Mouse (Mus musculus) heart, embryonic 16.5 days (tissue): ENCODE measurements at regions not wholly inside any gene's neighbourhood (a gene's known extent, or its start where the extent isn't known, plus 50 kb on each side); places are given as distances from the start of the nearest gene placed in this dataset.
A peak's percentile ranks its signal among the peaks of the same experiment; 100 is the strongest.

Experiments used
- ATAC-seq: fragments of 200-750 bp; cut with Nextera tagmentation; replicated peaks from 2 replicates; pipeline ENCODE4 v1.8.0; 2017; ENCODE audit warnings: moderate number of reproducible peaks; ENCODE audit not compliant: insufficient read depth, low FRiP score; ENCODE audit errors: extremely low read depth
- H3K27ac ChIP-seq: fragments of 300-500 bp; sonication (generic); 2 replicates; pipeline ENCODE4 v1.5.1; 2014; ENCODE audit warnings: mild to moderate bottlenecking, low read length, control low read depth, moderate library complexity
- H3K27me3 ChIP-seq: fragments of 300-500 bp; sonication (generic); 2 replicates; pipeline ENCODE4 v1.6.1; 2014; ENCODE audit warnings: low read length, mixed read lengths; ENCODE audit not compliant: control insufficient read depth, insufficient read depth
- H3K36me3 ChIP-seq: fragments of 300-500 bp; sonication (generic); 2 replicates; pipeline ENCODE4 v1.6.1; 2014; ENCODE audit not compliant: control insufficient read depth, insufficient read depth
- H3K4me1 ChIP-seq: fragments of 300-500 bp; sonication (generic); 2 replicates; pipeline ENCODE4 v1.6.1; 2014; ENCODE audit warnings: low read length, mixed read lengths; ENCODE audit not compliant: control insufficient read depth, insufficient read depth
- H3K4me2 ChIP-seq: fragments of 300-500 bp; sonication (generic); 2 replicates; pipeline ENCODE4 v1.6.1; 2014; ENCODE audit warnings: low read depth, mild to moderate bottlenecking, control low read depth, low read length
- H3K4me3 ChIP-seq: fragments of 300-500 bp; sonication (generic); 2 replicates; pipeline ENCODE4 v1.5.1; 2014; ENCODE audit warnings: mild to moderate bottlenecking, control low read depth, low read length
- H3K9ac ChIP-seq: fragments of 300-500 bp; sonication (generic); 2 replicates; pipeline ENCODE4 v1.6.1; 2014; ENCODE audit warnings: low read length, control low read depth
- H3K9me3 ChIP-seq: fragments of 300-500 bp; sonication (generic); replicated peaks from 2 replicates; pipeline ENCODE4 v1.6.1; 2016; ENCODE audit warnings: low read length; ENCODE audit not compliant: control insufficient read depth
- WGBS: fragments of 180-500 bp; shearing (Covaris S2); extraction: QIAGEN DNeasy Blood & Tissue Kit; methylation state at CpG from one replicate; pipeline ENCODE4 v1.1.7; 2014; 5-methylcytosine and 5-hydroxymethylcytosine counted together

- Histone ChIP-seq H3K27me3 (no peaks in the 10 kb centered on the region), H3K4me3 (no peak overlapping the region), H3K36me3 (no peaks in the 10 kb centered on the region), H3K27ac (no peak overlapping the region), H3K4me2 (no peak overlapping the region), H3K9ac (no peak overlapping the region), H3K9me3 (no peaks in the 10 kb centered on the region), H3K4me1 (peaks cover 6% of the 10 kb centered on the region)
- no peak for ATAC-seq
- 47% methylated on average over 3 of the region's 3 CpGs for WGBS
These were observed 491.9 kb downstream of the Cetn3 start for GRCm38 (mm10) chr13:82274733-82275132.

- ATAC-seq, result peak; percentile 45; the same call in 1 of the 2 replicates
- 64% methylated on average over 3 of the region's 3 CpGs for WGBS
These were observed 493.1 kb downstream of the Cetn3 start for GRCm38 (mm10) chr13:82276001-82276400.

GRCm38 (mm10) chr13:82280744-82281143 is 497.9 kb downstream of the Cetn3 start:
- ATAC-seq, result no peak
- no peaks in the 10 kb centered on the region for H3K9me3 ChIP-seq
- WGBS, result 75% methylated on average over 4 of the region's 4 CpGs
- H3K27ac ChIP-seq, result no peak overlapping the region
- H3K4me2 ChIP-seq, result no peak overlapping the region
- H3K9ac ChIP-seq, result no peak overlapping the region
- no peaks in the 10 kb centered on the region for H3K27me3 ChIP-seq
- H3K4me1 ChIP-seq, result peaks cover 6% of the 10 kb centered on the region
- no peak overlapping the region for H3K4me3 ChIP-seq
- H3K36me3 ChIP-seq, result no peaks in the 10 kb centered on the region

More at GRCm38 (mm10) chr13:82276001-82276400, 493.1 kb downstream of the Cetn3 start:
- no peaks in the 10 kb centered on the region for H3K9me3 ChIP-seq
- H3K9ac ChIP-seq, result no peak overlapping the region
- no peak overlapping the region for H3K27ac ChIP-seq
- no peaks in the 10 kb centered on the region for H3K27me3 ChIP-seq
- H3K4me1 ChIP-seq, result peaks cover 6% of the 10 kb centered on the region
- no peaks in the 10 kb centered on the region for H3K36me3 ChIP-seq
- no peak overlapping the region for H3K4me2 ChIP-seq
- H3K4me3 ChIP-seq, result no peak overlapping the region

- no peak for ATAC-seq
- Histone ChIP-seq H3K4me1 (no peaks in the 10 kb centered on the region), H3K9ac (no peak overlapping the region), H3K27ac (no peak overlapping the region), H3K9me3 (no peaks in the 10 kb centered on the region), H3K4me2 (no peak overlapping the region), H3K27me3 (no peaks in the 10 kb centered on the region), H3K36me3 (no peaks in the 10 kb centered on the region), H3K4me3 (no peak overlapping the region)
- WGBS, result 28% methylated on average over 3 of the region's 3 CpGs
These were observed 513.0 kb downstream of the Cetn3 start for GRCm38 (mm10) chr13:82295834-82296233.

- H3K9me3 ChIP-seq, result no peaks in the 10 kb centered on the region
- no peak overlapping the region for H3K4me3 ChIP-seq
- no peak overlapping the region for H3K9ac ChIP-seq
- H3K36me3 ChIP-seq, result no peaks in the 10 kb centered on the region
- no peak overlapping the region for H3K27ac ChIP-seq
- ATAC-seq, result no peak
- 53% methylated on average over 2 of the region's 2 CpGs for WGBS
- H3K4me2 ChIP-seq, result no peak overlapping the region
- H3K27me3 ChIP-seq, result no peaks in the 10 kb centered on the region
- peaks cover 5% of the 10 kb centered on the region for H3K4me1 ChIP-seq
These were observed 521.4 kb downstream of the Cetn3 start for GRCm38 (mm10) chr13:82304227-82304626.

GRCm38 (mm10) chr13:82305076-82305475 is 522.2 kb downstream of the Cetn3 start:
- no peak overlapping the region for H3K9ac ChIP-seq
- H3K27me3 ChIP-seq, result no peaks in the 10 kb centered on the region
- ATAC-seq, result no peak
- no peaks in the 10 kb centered on the region for H3K36me3 ChIP-seq
- no peak overlapping the region for H3K4me3 ChIP-seq
- no peak overlapping the region for H3K4me2 ChIP-seq
- H3K4me1 ChIP-seq, result peaks cover 5% of the 10 kb centered on the region
- no peaks in the 10 kb centered on the region for H3K9me3 ChIP-seq
- 34% methylated on average over 6 of the region's 6 CpGs for WGBS
- H3K27ac ChIP-seq, result no peak overlapping the region

GRCm38 (mm10) chr13:82308336-82308735 is 525.5 kb downstream of the Cetn3 start:
- Histone ChIP-seq H3K27me3 (no peaks in the 10 kb centered on the region), H3K9ac (no peak overlapping the region), H3K27ac (no peak overlapping the region), H3K4me1 (peaks cover 5% of the 10 kb centered on the region), H3K4me2 (no peak overlapping the region), H3K36me3 (no peaks in the 10 kb centered on the region), H3K4me3 (no peak overlapping the region), H3K9me3 (no peaks in the 10 kb centered on the region; the same call in 1 of the 2 replicates)
- ATAC-seq, result no peak
- 79% methylated on average over 8 of the region's 8 CpGs for WGBS

- Histone ChIP-seq H3K27ac (peak overlapping the region; percentile 74), H3K4me2 (no peak overlapping the region), H3K27me3 (no peaks in the 10 kb centered on the region), H3K9ac (no peak overlapping the region), H3K4me1 (peaks cover 6% of the 10 kb centered on the region; the same call in 1 of the 2 replicates), H3K36me3 (no peaks in the 10 kb centered on the region), H3K4me3 (no peak overlapping the region), H3K9me3 (no peaks in the 10 kb centered on the region; the same call in 1 of the 2 replicates)
- WGBS, result 69% methylated on average over 5 of the region's 5 CpGs
- ATAC-seq, result no peak
These were observed 533.8 kb downstream of the Cetn3 start for GRCm38 (mm10) chr13:82316573-82317202.

GRCm38 (mm10) chr13:82317203-82317580 is 534.3 kb downstream of the Cetn3 start:
- H3K36me3 ChIP-seq, result no peaks in the 10 kb centered on the region
- H3K4me2 ChIP-seq, result no peak overlapping the region
- H3K4me1 ChIP-seq, result peaks cover 6% of the 10 kb centered on the region; the same call in 1 of the 2 replicates
- H3K27me3 ChIP-seq, result no peaks in the 10 kb centered on the region
- H3K9ac ChIP-seq, result no peak overlapping the region
- no peak overlapping the region for H3K4me3 ChIP-seq
- WGBS, result 27% methylated on average over 2 of the region's 2 CpGs
- ATAC-seq, result peak; percentile 91
- peak overlapping the region; percentile 74 for H3K27ac ChIP-seq
- no peaks in the 10 kb centered on the region for H3K9me3 ChIP-seq
